Mouse (Mus musculus): ENCODE measurements at regions not wholly inside any gene's neighbourhood (a gene's known extent, or its start where the extent isn't known, plus 50 kb on each side); places are given as distances from the start of the nearest gene placed in this dataset.
A peak's percentile ranks its signal among the peaks of the same experiment; 100 is the strongest.

GRCm38 (mm10) chr5:111862331-111862730 is 128.6 kb downstream of the Gm26897 start:
- 92% methylated on average over 4 of the region's 4 CpGs for WGBS
- no peaks in the 10 kb centered on the region; the same call in 1 of the 2 replicates for H3K4me1 ChIP-seq (ENCODE audit: control insufficient read depth, insufficient read depth, low read length)
- H3K27ac ChIP-seq (replicated peaks; ENCODE audit: low read depth, low read length) = no peak overlapping the region
- no peak overlapping the region for H3K4me2 ChIP-seq (replicated peaks; ENCODE audit: low read depth, low read length, severe bottlenecking)
- no peak overlapping the region for H3K4me3 ChIP-seq (replicated peaks; ENCODE audit: low read length)
- no peaks in the 10 kb centered on the region for H3K9me3 ChIP-seq (ENCODE audit: control insufficient read depth, low read length)
- TF ChIP-seq POLR2A (IDR thresholded peaks at IDR 0.05; ENCODE audit: borderline replicate concordance, extremely low read depth, insufficient read depth, insufficient read length) = no peak
- no peak overlapping the region for H3K9ac ChIP-seq (ENCODE audit: low read depth, low read length, severe bottlenecking)
- no peaks in the 10 kb centered on the region for H3K27me3 ChIP-seq (ENCODE audit: control insufficient read depth, insufficient read depth, low read length)
- ATAC-seq (ENCODE audit: low FRiP score, low read depth) (no peak), DNase-seq (ENCODE audit: low spot score) (no peak)
- H3K36me3 ChIP-seq (ENCODE audit: control insufficient read depth, insufficient read depth, low read length) = no peaks in the 10 kb centered on the region

GRCm38 (mm10) chr5:111863922-111864321 is 130.2 kb downstream of the Gm26897 start:
- Histone ChIP-seq H3K27me3 (ENCODE audit: control insufficient read depth, insufficient read depth, low read length) (no peaks in the 10 kb centered on the region), H3K4me3 (replicated peaks; ENCODE audit: low read length) (no peak overlapping the region), H3K9me3 (ENCODE audit: control insufficient read depth, low read length) (no peaks in the 10 kb centered on the region), H3K4me2 (replicated peaks; ENCODE audit: low read depth, low read length, severe bottlenecking) (no peak overlapping the region), H3K4me1 (ENCODE audit: control insufficient read depth, insufficient read depth, low read length) (no peaks in the 10 kb centered on the region; the same call in 1 of the 2 replicates), H3K27ac (replicated peaks; ENCODE audit: low read depth, low read length) (no peak overlapping the region), H3K9ac (ENCODE audit: low read depth, low read length, severe bottlenecking) (no peak overlapping the region), H3K36me3 (ENCODE audit: control insufficient read depth, insufficient read depth, low read length) (no peaks in the 10 kb centered on the region)
- ATAC-seq (ENCODE audit: low FRiP score, low read depth) (no peak), DNase-seq (ENCODE audit: low spot score) (no peak)
- 58% methylated on average over 7 of the region's 7 CpGs for WGBS
- no peak for TF ChIP-seq POLR2A (IDR thresholded peaks at IDR 0.05; ENCODE audit: borderline replicate concordance, extremely low read depth, insufficient read depth, insufficient read length)

- no peaks in the 10 kb centered on the region for H3K9me3 ChIP-seq (ENCODE audit: control insufficient read depth, low read length)
- no peak overlapping the region for H3K4me3 ChIP-seq (replicated peaks; ENCODE audit: low read length)
- H3K9ac ChIP-seq (ENCODE audit: low read depth, low read length, severe bottlenecking) = no peak overlapping the region
- TF ChIP-seq POLR2A (IDR thresholded peaks at IDR 0.05; ENCODE audit: borderline replicate concordance, extremely low read depth, insufficient read depth, insufficient read length) = no peak
- no peaks in the 10 kb centered on the region; the same call in 1 of the 2 replicates for H3K4me1 ChIP-seq (ENCODE audit: control insufficient read depth, insufficient read depth, low read length)
- no peak for DNase-seq (ENCODE audit: low spot score)
- no peak overlapping the region for H3K27ac ChIP-seq (replicated peaks; ENCODE audit: low read depth, low read length)
- no peaks in the 10 kb centered on the region for H3K36me3 ChIP-seq (ENCODE audit: control insufficient read depth, insufficient read depth, low read length)
- H3K27me3 ChIP-seq (ENCODE audit: control insufficient read depth, insufficient read depth, low read length) = no peaks in the 10 kb centered on the region
- no peak for ATAC-seq (ENCODE audit: low FRiP score, low read depth)
- H3K4me2 ChIP-seq (replicated peaks; ENCODE audit: low read depth, low read length, severe bottlenecking) = no peak overlapping the region
- WGBS = 36% methylated on average over 13 of the region's 13 CpGs
Measured at GRCm38 (mm10) chr5:111864606-111865005, 130.9 kb downstream of the Gm26897 start.

- WGBS = 34% methylated on average over 12 of the region's 12 CpGs
- Histone ChIP-seq H3K4me2 (replicated peaks; ENCODE audit: low read depth, low read length, severe bottlenecking) (no peak overlapping the region), H3K27ac (replicated peaks; ENCODE audit: low read depth, low read length) (no peak overlapping the region), H3K36me3 (ENCODE audit: control insufficient read depth, insufficient read depth, low read length) (no peaks in the 10 kb centered on the region), H3K4me3 (replicated peaks; ENCODE audit: low read length) (no peak overlapping the region), H3K9ac (ENCODE audit: low read depth, low read length, severe bottlenecking) (no peak overlapping the region), H3K27me3 (ENCODE audit: control insufficient read depth, insufficient read depth, low read length) (no peaks in the 10 kb centered on the region), H3K9me3 (ENCODE audit: control insufficient read depth, low read length) (peaks cover 21% of the 10 kb centered on the region), H3K4me1 (ENCODE audit: control insufficient read depth, insufficient read depth, low read length) (no peaks in the 10 kb centered on the region; the same call in 1 of the 2 replicates)
- ATAC-seq (ENCODE audit: low FRiP score, low read depth) = no peak
- no peak for DNase-seq (ENCODE audit: low spot score)
- TF ChIP-seq POLR2A (IDR thresholded peaks at IDR 0.05; ENCODE audit: borderline replicate concordance, extremely low read depth, insufficient read depth, insufficient read length) = no peak
Measured at GRCm38 (mm10) chr5:111869011-111869410, 135.3 kb downstream of the Gm26897 start.

- H3K9ac ChIP-seq (ENCODE audit: low read depth, low read length, severe bottlenecking) = no peak overlapping the region
- no peak overlapping the region for H3K4me2 ChIP-seq (replicated peaks; ENCODE audit: low read depth, low read length, severe bottlenecking)
- ATAC-seq (ENCODE audit: low FRiP score, low read depth) (peak; percentile 84), DNase-seq (ENCODE audit: low spot score) (peak; percentile 86)
- H3K9me3 ChIP-seq (ENCODE audit: control insufficient read depth, low read length) = peaks cover 6% of the 10 kb centered on the region
- H3K27ac ChIP-seq (replicated peaks; ENCODE audit: low read depth, low read length) = peak overlapping the region; percentile 70
- H3K4me3 ChIP-seq (replicated peaks; ENCODE audit: low read length) = no peak overlapping the region
- WGBS = 2% methylated on average over 8 of the region's 8 CpGs
- H3K27me3 ChIP-seq (ENCODE audit: control insufficient read depth, insufficient read depth, low read length) = no peaks in the 10 kb centered on the region
- H3K4me1 ChIP-seq (ENCODE audit: control insufficient read depth, insufficient read depth, low read length) = peaks cover 20% of the 10 kb centered on the region
- no peaks in the 10 kb centered on the region for H3K36me3 ChIP-seq (ENCODE audit: control insufficient read depth, insufficient read depth, low read length)
- no peak for TF ChIP-seq POLR2A (IDR thresholded peaks at IDR 0.05; ENCODE audit: borderline replicate concordance, extremely low read depth, insufficient read depth, insufficient read length)
Measured at GRCm38 (mm10) chr5:111877165-111877793, 143.6 kb downstream of the Gm26897 start.
